Mouse (Mus musculus) heart, adult 9 months (tissue): ENCODE data around the gene Fgfr3.

Experiments used
- DNase-seq, 2 experiments: peaks; one replicate each; pipeline ENCODE4 v3.0.0; 2022; ENCODE audit warnings: low spot score in 2 of 2

Gene Fgfr3

GRCm38 (mm10) chr5:33697947-33698512 lies 23.4 kb upstream of the Fgfr3 start:
- no peak for DNase-seq

GRCm38 (mm10) chr5:33698669-33699068 lies 22.8 kb upstream of the Fgfr3 start:
- DNase-seq, result no peak

- no peak for DNase-seq
Measured at GRCm38 (mm10) chr5:33700010-33700409, 21.5 kb upstream of the Fgfr3 start.

GRCm38 (mm10) chr5:33701832-33702231 lies 19.6 kb upstream of the Fgfr3 start:
- DNase-seq, result no peak

GRCm38 (mm10) chr5:33703999-33704398 lies 17.5 kb upstream of the Fgfr3 start:
- no peak for DNase-seq

- no peak for DNase-seq
Measured at GRCm38 (mm10) chr5:33704945-33705611, 16.4 kb upstream of the Fgfr3 start.

GRCm38 (mm10) chr5:33705612-33706349 lies 15.7 kb upstream of the Fgfr3 start:
- no peak for DNase-seq

- no peak for DNase-seq
Measured at GRCm38 (mm10) chr5:33706350-33706629, 15.2 kb upstream of the Fgfr3 start.

- DNase-seq, result no peak
Measured at GRCm38 (mm10) chr5:33707163-33707562, 14.3 kb upstream of the Fgfr3 start.

GRCm38 (mm10) chr5:33709037-33709436 lies 12.4 kb upstream of the Fgfr3 start:
- DNase-seq, result no peak

GRCm38 (mm10) chr5:33712550-33712949 lies 8.9 kb upstream of the Fgfr3 start:
- DNase-seq, result no peak

GRCm38 (mm10) chr5:33715182-33715581 lies 6.3 kb upstream of the Fgfr3 start:
- DNase-seq, result no peak

GRCm38 (mm10) chr5:33716467-33716866 lies 5.0 kb upstream of the Fgfr3 start:
- no peak for DNase-seq

GRCm38 (mm10) chr5:33718460-33718859 lies 3.0 kb upstream of the Fgfr3 start:
- no peak for DNase-seq

- DNase-seq, result no peak
Measured at GRCm38 (mm10) chr5:33720852-33721490, 503 bp upstream of the Fgfr3 start.

GRCm38 (mm10) chr5:33722266-33723018 lies 968 bp downstream of the Fgfr3 start:
- no peak for DNase-seq

GRCm38 (mm10) chr5:33723019-33723640 lies 1.7 kb downstream of the Fgfr3 start:
- DNase-seq, result no peak

GRCm38 (mm10) chr5:33723641-33724465 lies 2.4 kb downstream of the Fgfr3 start:
- no peak for DNase-seq

- no peak for DNase-seq
Measured at GRCm38 (mm10) chr5:33726081-33726647, 4.7 kb downstream of the Fgfr3 start.

GRCm38 (mm10) chr5:33726891-33727290 lies 5.4 kb downstream of the Fgfr3 start:
- no peak for DNase-seq
